Mouse (Mus musculus) CH12F3 (cell line): ENCODE data around the gene Grb10.

Experiments used
- in situ Hi-C: fragments of 300-500 bp; cut with MboI; formaldehyde crosslinking; loops from 2 replicates; pipeline ENCODE4 v1.14.3; 2020; ENCODE audit warnings: low sequenced_read_pairs

Grb10 gene

GRCm38 (mm10) chr11:11881783-11882155, 156.7 kb downstream of the Grb10 start:
- in situ Hi-C loops = no loop called here

GRCm38 (mm10) chr11:11881026-11881782, 157.3 kb downstream of the Grb10 start:
- in situ Hi-C loops = no loop called here
